Mouse (Mus musculus): Measurements from ENCODE around the gene Mgea5. TPM values are rescaled to one million over a fixed set of nuclear protein-coding genes. Genes with fewer than 3 reads are reported as not detected.

The Mgea5 gene
- polyA plus RNA-seq, 1 experiment from 2014 or later, result 86.3 TPM

- ChIA-PET POLR2A (interaction anchor here (0.8 kb wide), 1 partner anchor 176 kb away, joined by 3 read pairs; no protein-coding TSS in a partner anchor), CTCF (interaction anchor here (1.3 to 1.6 kb wide), 2 partner anchors 176 kb away, joined by 3 to 6 read pairs; no protein-coding TSS in a partner anchor)
- DNase-seq (ENCODE audit: low read depth, low spot score) (no peak), ATAC-seq (peak; percentile 59)
- H3K27me3 ChIP-seq, result no peaks in the 10 kb centered on the region
- TF ChIP-seq CTCF (IDR thresholded peaks at IDR 0.05), result no peak
- in situ Hi-C loops (cut with MboI; ENCODE audit: low pct_unique_long_range_greater_than_20kb), result loop anchor here (5.0 to 10.0 kb wide), 2 partner anchors 177 to 525 kb away; no protein-coding TSS in a partner anchor
These were observed 34.2 kb downstream of the Mgea5 start, which contains the start of gene Npm3 for GRCm38 (mm10) chr19:45749243-45750043. Gene Npm3 (minus strand): TSS chr19:45749591.

GRCm38 (mm10) chr19:45748691-45749242 is 34.9 kb downstream of the Mgea5 start:
- POLR2A ChIA-PET, result interaction anchor here (0.8 to 1.2 kb wide), 2 partner anchors 18 to 175 kb away, joined by 3 read pairs; no protein-coding TSS in a partner anchor
- no peak for DNase-seq (ENCODE audit: low read depth, low spot score)
- H3K27me3 ChIP-seq, result peaks cover 1% of the 10 kb centered on the region
- ATAC-seq, result no peak
- in situ Hi-C loops (cut with MboI; ENCODE audit: low pct_unique_long_range_greater_than_20kb), result loop anchor here (5.0 to 10.0 kb wide), 2 partner anchors 176 to 524 kb away; no protein-coding TSS in a partner anchor
- no peak for TF ChIP-seq CTCF (IDR thresholded peaks at IDR 0.05)
- CTCF ChIA-PET, result interaction anchor here (1.6 kb wide), 1 partner anchor 175 kb away, joined by 6 read pairs; no protein-coding TSS in a partner anchor

GRCm38 (mm10) chr19:45748206-45748605 is 35.4 kb downstream of the Mgea5 start:
- ATAC-seq (no peak), DNase-seq (ENCODE audit: low read depth, low spot score) (no peak)
- in situ Hi-C loops (cut with MboI; ENCODE audit: low pct_unique_long_range_greater_than_20kb), result loop anchor here (5.0 to 10.0 kb wide), 2 partner anchors 176 to 523 kb away; no protein-coding TSS in a partner anchor
- peaks cover 7% of the 10 kb centered on the region for H3K27me3 ChIP-seq
- TF ChIP-seq CTCF (IDR thresholded peaks at IDR 0.05), result no peak
- POLR2A ChIA-PET, result interaction anchor here (1.2 kb wide), 1 partner anchor 17 kb away, joined by 3 read pairs; no protein-coding TSS in a partner anchor
- CTCF ChIA-PET, result interaction anchor here (1.0 to 1.6 kb wide), 2 partner anchors 21 to 174 kb away, joined by 3 to 6 read pairs; no protein-coding TSS in a partner anchor

- no peak for ATAC-seq
- TF ChIP-seq CTCF (IDR thresholded peaks at IDR 0.05), result no peak
- peaks cover 10% of the 10 kb centered on the region for H3K27me3 ChIP-seq
- POLR2A ChIA-PET, result interaction anchor here (1.2 kb wide), 1 partner anchor 16 kb away, joined by 3 read pairs; no protein-coding TSS in a partner anchor
- CTCF ChIA-PET, result interaction anchor here (1.0 to 2.1 kb wide), 3 partner anchors 9 to 162 kb away, joined by 3 to 8 read pairs (median 4); no protein-coding TSS in a partner anchor
- in situ Hi-C loops (cut with MboI; ENCODE audit: low pct_unique_long_range_greater_than_20kb), result loop anchor here (5.0 to 10.0 kb wide), 2 partner anchors 175 to 522 kb away; no protein-coding TSS in a partner anchor
- DNase-seq (ENCODE audit: low read depth, low spot score), result peak; percentile 33
These were observed 36.4 kb downstream of the Mgea5 start for GRCm38 (mm10) chr19:45747028-45747867.

- CTCF ChIA-PET, result interaction anchor here (0.9 to 2.1 kb wide), 5 partner anchors 8 to 161 kb away, joined by 3 to 8 read pairs (median 4); no protein-coding TSS in a partner anchor
- POLR2A ChIA-PET, result interaction anchor here (1.2 kb wide), 1 partner anchor 172 kb away, joined by 3 read pairs; no protein-coding TSS in a partner anchor
- in situ Hi-C loops (cut with MboI; ENCODE audit: low pct_unique_long_range_greater_than_20kb), result loop anchor here (5.0 to 10.0 kb wide), 2 partner anchors 174 to 522 kb away; no protein-coding TSS in a partner anchor
- peaks cover 19% of the 10 kb centered on the region for H3K27me3 ChIP-seq
- TF ChIP-seq CTCF (IDR thresholded peaks at IDR 0.05), result no peak
- DNase-seq (ENCODE audit: low read depth, low spot score) (no peak), ATAC-seq (no peak)
These were observed 37.2 kb downstream of the Mgea5 start for GRCm38 (mm10) chr19:45746153-45747020.

GRCm38 (mm10) chr19:45745344-45746152 is 38.1 kb downstream of the Mgea5 start:
- in situ Hi-C loops (cut with MboI; ENCODE audit: low pct_unique_long_range_greater_than_20kb), result loop anchor here (5.0 to 10.0 kb wide), 2 partner anchors 173 to 521 kb away; no protein-coding TSS in a partner anchor
- CTCF ChIA-PET, result interaction anchor here (0.9 to 2.1 kb wide), 4 partner anchors 7 to 64 kb away, joined by 3 to 8 read pairs (median 4); no protein-coding TSS in a partner anchor
- POLR2A ChIA-PET, result interaction anchor here (0.5 to 1.2 kb wide), 4 partner anchors 11 to 284 kb away, joined by 3 to 8 read pairs (median 4); no protein-coding TSS in a partner anchor
- H3K27me3 ChIP-seq, result peaks cover 25% of the 10 kb centered on the region
- no peak for TF ChIP-seq CTCF (IDR thresholded peaks at IDR 0.05)
- no peak for DNase-seq (ENCODE audit: low read depth, low spot score)
- no peak for ATAC-seq

- TF ChIP-seq CTCF (IDR thresholded peaks at IDR 0.05), result no peak
- ChIA-PET CTCF (interaction anchor here (1.0 to 1.3 kb wide), 2 partner anchors 34 to 169 kb away, joined by 3 to 4 read pairs; no protein-coding TSS in a partner anchor), POLR2A (no interaction called here)
- in situ Hi-C loops (cut with MboI; ENCODE audit: low pct_unique_long_range_greater_than_20kb), result loop anchor here (10.0 kb wide), 1 partner anchor 519 kb away; no protein-coding TSS in a partner anchor
- DNase-seq (ENCODE audit: low read depth, low spot score), result no peak
- H3K27me3 ChIP-seq, result peaks cover 44% of the 10 kb centered on the region
- ATAC-seq, result no peak
These were observed 40.0 kb downstream of the Mgea5 start for GRCm38 (mm10) chr19:45743619-45744018.

Measured in Patski (cell line).